Mouse (Mus musculus): ENCODE measurements around the gene Gm12248.

Gm12248 gene

DNA sequence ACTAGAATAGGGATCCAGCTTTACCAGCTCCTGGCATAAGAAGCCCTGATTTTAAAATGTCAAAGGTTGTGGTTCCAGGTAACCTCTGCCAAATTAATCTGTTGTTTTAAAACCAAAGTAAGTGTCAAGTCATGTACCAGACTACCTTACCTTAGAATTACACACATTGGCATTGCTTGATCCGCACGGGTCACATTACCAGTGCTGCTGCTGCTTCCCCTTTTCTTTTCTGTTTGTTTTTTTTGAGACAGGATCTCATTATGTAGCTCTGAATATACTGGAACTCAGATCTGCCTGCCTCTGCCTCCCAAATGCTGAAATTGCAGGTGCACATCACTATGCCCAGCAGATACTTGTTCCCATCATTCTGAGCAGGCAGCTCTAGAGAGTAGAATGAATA, 63.1 kb downstream of the Gm12248 start:
- DNase-seq (ENCODE audit: low spot score) = no peak

- no peak for DNase-seq (ENCODE audit: low spot score)
These were observed 64.0 kb downstream of the Gm12248 start for GRCm38 (mm10) chr11:58028981-58029380.

GRCm38 (mm10) chr11:58026860-58027259, 66.1 kb downstream of the Gm12248 start:
- DNase-seq (ENCODE audit: low spot score) = no peak

GRCm38 (mm10) chr11:58026337-58026736, 66.6 kb downstream of the Gm12248 start:
- no peak for DNase-seq (ENCODE audit: low spot score)

- DNase-seq (ENCODE audit: low spot score) = no peak
These were observed 67.1 kb downstream of the Gm12248 start for GRCm38 (mm10) chr11:58025881-58026280.

DNA sequence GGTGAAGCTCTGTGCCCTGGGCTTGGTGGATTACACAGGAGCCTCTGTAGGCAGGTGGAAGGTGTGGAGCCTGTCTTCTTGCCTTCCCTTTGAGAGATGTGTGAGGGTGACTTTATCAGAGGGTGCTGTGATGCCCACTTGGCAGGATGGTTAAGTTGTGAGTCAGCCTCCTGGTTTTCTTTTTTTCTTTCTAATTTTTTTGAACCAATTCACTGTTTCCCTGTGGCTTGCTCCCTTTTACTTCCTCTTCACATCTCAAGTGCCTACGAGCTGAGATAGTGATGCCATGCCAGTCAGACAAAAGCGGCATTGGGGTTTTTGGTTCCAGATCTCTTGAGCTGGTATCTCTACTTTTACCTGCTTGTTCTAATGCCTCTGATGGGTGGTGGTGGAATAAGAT, 68.3 kb downstream of the Gm12248 start:
- DNase-seq (ENCODE audit: low spot score) = no peak

DNA sequence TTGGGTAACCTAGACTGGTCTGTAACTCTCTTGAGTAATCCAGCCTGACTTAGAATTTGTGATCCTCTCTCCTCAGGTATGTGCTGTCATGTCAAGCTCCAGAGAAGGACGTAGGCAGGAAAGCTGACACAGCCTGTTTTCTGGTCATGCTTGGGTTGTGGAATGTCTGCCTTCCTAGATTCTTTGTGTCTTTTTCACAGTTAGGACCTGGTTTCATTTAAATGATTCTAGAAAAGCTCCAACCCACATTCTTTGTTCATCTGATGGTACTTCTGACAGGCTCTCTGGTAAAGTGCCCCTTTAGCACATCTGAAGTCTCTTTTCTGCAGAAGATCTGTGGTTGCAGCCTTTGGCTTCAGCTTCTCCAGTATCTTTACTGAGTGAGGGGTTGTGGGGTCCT, 68.7 kb downstream of the Gm12248 start:
- no peak for DNase-seq (ENCODE audit: low spot score)

DNA sequence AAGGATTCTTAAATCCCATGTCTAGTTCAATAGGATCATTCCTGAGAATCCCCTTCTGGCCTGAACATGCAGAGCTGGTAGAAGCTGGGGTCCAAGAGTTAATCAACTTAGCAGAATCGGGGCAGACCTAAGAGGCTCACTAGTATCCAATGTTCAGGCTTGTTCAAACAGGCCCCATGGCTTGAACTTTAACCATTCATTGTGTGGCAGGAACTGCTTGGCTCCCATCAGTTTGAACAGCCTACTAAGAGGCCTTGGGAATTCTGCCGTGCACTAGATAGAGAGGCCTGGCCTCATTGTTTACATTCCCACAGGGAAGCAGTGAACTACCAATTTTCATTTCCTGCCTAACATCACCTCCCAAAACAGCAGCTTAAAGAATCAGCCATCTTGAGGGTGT, 71.3 kb downstream of the Gm12248 start:
- no peak for DNase-seq (ENCODE audit: low spot score)

DNA sequence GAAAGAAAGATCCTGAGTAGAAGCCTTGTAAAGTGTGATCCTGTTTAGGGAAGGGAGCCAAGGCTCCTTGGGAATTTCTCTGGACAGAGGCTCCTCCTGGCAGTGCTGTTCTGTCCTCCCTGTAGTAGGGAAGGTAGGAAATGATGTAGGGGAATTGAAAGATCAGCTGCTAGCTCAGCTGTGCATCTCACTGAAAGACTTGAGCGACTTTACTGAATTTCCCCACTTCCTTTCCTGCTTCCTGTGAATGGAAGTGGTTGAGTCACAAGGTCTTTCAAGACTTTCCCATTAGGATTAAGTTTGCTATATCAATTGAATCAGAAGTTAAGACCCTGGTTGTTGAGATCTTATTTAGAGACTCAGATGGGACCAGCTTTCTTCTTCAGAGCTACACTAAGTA, 71.8 kb downstream of the Gm12248 start:
- DNase-seq (ENCODE audit: low spot score) = no peak

DNA sequence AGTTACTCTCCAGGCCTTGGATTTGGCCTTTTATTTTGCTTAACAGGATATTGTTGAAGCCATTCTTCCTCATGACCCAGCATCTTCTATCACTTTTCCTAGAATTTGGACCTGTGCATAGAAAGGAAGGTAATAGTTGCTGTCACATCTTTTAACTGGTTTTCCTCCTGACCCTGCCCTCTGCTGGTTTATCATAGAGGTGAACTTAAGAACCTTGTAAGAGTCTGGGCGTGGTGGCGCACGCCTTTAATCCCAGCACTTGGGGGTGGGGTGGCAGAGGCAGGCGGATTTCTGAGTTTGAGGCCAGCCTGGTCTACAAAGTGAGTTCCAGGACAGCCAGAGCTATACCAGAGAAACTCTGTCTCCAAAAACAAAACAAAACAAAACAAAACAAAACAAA, 74.2 kb downstream of the Gm12248 start:
- DNase-seq (ENCODE audit: low spot score) = no peak

GRCm38 (mm10) chr11:58018287-58018686, 74.6 kb downstream of the Gm12248 start:
- DNase-seq (ENCODE audit: low spot score) = no peak

DNA sequence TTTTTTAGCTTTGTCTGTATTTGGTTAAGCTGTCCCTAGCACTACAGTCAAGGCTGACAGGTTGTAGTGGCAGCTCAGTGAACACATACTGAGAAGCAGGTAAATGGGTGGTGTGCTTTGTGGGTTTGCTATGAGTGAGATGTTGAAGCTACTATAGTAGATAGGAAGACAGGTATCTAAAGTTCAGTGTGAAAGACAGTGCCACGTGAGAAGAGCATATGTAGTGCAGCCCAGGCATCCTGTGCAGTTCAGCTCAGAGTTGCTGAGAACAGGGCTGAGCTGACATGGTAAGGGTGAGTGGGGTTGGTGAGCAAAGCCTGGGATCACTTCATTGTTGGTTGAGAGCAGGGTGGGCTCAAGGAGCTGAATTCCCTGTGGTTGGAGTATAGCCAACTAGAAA, 75.5 kb downstream of the Gm12248 start:
- no peak for DNase-seq (ENCODE audit: low spot score)

DNA sequence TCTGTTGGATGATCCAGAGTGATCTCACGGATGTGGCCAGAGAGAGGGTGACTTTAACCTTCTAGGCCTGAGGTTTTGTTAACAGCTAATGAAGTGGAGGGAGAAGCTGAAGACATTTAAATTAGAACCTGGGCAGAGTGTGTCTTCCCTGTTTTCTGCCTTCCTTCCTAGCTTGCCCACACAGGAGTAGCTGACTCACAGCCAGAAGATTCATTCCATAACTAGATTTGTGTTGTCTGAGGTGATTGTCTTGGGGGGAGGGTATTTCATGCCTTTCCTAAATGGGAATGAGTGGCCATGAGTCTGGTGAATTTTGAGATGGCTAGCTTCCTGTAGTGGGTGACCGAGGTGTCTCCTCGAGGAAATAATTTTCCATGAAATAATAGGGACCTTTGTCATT, 76.6 kb downstream of the Gm12248 start:
- no peak for DNase-seq (ENCODE audit: low spot score)

DNA sequence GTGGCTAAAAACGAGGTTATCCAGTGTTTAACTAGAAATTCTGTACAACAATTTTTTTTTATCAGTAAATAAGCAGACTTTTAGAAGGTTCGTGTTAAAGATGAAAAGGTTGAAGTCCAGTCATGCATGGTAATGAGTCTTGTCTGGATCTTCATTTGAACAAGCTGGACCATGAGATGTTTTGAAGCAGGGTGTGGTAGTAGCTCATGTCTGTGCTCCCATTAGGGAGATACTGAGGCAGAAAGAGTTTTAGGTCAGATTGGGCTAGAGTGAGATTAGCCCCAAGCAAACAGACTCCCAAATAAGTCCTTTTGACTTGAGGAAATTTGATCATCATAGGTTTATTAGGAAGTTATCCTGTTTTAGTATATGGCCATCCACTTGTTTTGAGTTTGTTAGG, 77.6 kb downstream of the Gm12248 start:
- no peak for DNase-seq (ENCODE audit: low spot score)

- no peak for DNase-seq (ENCODE audit: low spot score)
These were observed 78.3 kb downstream of the Gm12248 start for GRCm38 (mm10) chr11:58014604-58015003.

All from left cerebral cortex, adult 11 months (tissue).